Mouse (Mus musculus) heart, postnatal 25 days (tissue): ENCODE measurements around the gene Tecr. TPM values are rescaled to one million over a fixed set of nuclear protein-coding genes. Genes with fewer than 3 reads are reported as not detected.

Source experiments
- DNase-seq: peaks from one replicate; pipeline ENCODE4 v3.0.0; 2022; ENCODE audit warnings: low spot score
- intact Hi-C: fragments of 180-260 bp; cut with DNase I; formaldehyde crosslinking; loops from one replicate; pipeline ENCODE4 v1.15.1; 2025
- total RNA-seq, 2 experiments: library from RNA; stranded (reverse); gene quantifications; 2 replicates each; pipeline ENCODE4 v1.2.3; 2021

Gene Tecr
- total RNA-seq = 100 to 1,000 TPM; 381 to 389 TPM

DNA sequence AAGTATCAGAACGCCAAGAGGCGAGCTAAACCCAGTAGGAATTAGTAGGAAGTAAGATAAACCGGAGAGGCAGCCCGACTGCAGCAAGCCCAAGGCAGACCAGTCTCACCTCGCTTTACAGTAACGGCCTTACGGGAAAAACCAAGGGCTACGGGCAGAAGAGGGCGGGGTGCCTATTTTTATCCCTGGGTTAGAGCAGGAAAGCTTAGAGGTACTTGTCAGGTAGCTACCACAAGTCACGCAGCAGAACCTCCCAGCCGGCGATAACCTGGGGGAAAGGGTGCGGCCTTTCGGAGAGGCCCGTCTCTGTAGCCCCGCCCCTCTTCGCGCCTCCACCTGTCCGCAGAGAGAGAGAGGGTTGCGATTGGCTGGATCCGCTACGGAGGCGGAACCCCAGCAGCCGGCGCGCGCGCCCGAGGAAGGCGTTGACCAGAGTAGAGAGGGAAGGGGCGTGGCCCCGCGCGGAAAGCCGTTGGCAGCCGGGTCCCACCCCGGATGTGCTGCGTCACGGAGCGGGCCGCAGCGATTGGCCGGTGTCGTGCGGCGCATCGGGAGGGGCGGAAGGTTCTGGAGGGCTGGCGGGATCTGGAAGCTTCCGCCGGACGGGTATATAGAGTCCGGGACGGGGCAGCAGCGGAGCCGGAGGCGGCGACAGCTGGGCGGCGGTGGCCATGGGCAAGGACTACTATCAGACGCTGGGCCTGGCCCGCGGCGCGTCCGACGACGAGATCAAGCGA lies at the start of gene Tecr, which contains the start of gene Dnajb1:
Gene Tecr, minus strand, starts transcription at position 311 of the 737 bp plus-strand sequence.
Gene Dnajb1, plus strand, starts transcription at position 533 of the 737 bp plus-strand sequence.
- intact Hi-C loops = loop anchor here (2.0 to 5.0 kb wide), 3 partner anchors 15 to 1239 kb away; partner anchors contain the start of genes Calr and Ndufb7
- DNase-seq = peak; percentile 100

DNA sequence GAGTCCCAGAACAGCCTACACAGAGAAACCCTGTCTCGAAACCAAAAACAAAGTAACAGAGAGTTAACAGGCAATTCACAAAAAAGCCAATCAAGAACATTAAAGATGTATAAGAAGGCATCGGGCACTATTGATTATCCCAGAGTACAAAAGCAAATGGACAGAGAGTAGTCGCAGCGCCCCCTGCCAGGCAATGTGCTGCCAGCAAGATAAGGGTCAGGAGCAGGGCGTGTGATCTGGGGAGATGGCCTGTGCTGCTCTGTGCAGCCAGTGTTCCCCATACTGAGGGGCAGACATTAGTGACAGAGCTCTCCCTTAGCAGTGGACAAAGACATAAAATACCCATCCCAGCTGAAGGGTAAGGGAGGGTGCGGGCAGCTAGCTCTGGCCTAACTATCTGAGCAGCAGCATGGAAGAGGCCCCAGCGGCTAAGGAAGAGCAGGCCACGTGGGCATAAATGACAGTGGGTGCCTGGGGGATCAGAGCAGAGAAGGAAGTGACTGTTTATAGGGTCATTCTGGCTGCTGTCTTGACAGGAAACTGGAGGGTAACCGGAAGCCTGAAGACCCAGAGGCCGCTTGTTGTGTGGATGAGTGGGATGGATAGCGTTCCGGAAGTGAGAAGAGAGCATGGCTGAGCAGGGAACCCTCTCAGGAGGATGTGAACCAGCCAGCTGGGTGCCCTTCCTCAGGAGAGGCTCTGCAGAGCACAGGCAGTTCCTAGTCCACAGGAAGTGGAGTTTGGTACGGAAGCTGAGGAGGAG lies 48.9 kb upstream of the Tecr start:
- DNase-seq = no peak

DNA sequence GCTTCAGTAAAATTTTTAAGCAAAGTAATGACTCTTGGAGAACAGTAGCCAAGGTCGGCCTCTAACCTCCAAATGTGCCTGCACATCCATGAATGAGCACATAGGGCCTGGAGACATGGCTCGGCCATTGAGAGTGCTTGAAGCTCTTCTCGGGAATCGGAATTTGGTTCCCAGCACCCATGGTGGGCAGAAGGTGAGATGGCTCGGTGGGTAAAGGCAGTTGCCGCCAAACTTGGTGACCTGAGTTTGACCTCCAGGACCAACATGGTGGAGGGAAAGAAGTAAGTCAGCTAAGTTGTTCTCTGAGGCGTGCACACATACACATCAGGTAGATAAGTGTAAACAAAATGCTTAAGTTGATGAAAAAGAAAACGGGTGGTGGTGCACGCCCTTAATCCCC lies 48.3 kb upstream of the Tecr start:
- intact Hi-C loops = no loop called here
- DNase-seq = no peak

More for the DNA sequence above, 48.9 kb upstream of the Tecr start:
- intact Hi-C loops = no loop called here

DNA sequence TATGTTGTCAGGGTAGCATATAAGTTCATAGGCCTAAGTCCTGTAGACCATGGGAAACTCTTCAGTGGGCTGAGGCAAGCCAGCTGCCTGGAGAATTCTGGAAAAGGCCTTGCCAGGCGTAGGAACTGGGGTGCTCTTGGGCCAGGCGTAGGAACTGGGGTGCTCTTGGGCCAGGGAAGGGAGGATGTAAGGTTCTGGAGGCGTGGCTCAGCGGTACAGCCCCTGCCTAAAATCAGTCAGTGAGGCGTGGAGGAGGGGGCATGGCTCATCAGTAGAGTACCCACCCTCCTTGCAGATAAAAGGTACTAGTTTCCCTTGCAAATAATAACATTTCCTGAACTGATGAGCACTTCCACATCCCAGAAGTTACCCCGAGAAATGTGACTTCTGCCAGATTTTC lies 47.0 kb upstream of the Tecr start:
- intact Hi-C loops = no loop called here
- DNase-seq = no peak

DNA sequence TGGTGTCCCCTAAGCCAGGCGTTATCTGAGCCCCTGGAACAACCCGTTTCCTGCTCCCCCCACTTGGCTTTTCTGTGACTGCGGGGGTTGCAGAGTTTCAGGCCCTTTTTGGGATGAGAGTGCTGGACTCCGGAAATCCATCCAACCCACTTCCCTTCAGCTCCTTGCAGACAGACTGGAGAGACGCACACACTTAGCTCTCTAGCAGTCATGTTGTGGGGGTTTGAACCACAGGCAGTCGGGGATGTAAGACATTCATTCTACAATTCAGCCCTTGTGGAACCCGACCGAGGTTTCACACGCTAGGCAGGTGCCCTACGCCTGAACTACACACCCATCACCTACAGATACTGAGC lies 45.9 kb upstream of the Tecr start:
- intact Hi-C loops = no loop called here
- DNase-seq = no peak

DNA sequence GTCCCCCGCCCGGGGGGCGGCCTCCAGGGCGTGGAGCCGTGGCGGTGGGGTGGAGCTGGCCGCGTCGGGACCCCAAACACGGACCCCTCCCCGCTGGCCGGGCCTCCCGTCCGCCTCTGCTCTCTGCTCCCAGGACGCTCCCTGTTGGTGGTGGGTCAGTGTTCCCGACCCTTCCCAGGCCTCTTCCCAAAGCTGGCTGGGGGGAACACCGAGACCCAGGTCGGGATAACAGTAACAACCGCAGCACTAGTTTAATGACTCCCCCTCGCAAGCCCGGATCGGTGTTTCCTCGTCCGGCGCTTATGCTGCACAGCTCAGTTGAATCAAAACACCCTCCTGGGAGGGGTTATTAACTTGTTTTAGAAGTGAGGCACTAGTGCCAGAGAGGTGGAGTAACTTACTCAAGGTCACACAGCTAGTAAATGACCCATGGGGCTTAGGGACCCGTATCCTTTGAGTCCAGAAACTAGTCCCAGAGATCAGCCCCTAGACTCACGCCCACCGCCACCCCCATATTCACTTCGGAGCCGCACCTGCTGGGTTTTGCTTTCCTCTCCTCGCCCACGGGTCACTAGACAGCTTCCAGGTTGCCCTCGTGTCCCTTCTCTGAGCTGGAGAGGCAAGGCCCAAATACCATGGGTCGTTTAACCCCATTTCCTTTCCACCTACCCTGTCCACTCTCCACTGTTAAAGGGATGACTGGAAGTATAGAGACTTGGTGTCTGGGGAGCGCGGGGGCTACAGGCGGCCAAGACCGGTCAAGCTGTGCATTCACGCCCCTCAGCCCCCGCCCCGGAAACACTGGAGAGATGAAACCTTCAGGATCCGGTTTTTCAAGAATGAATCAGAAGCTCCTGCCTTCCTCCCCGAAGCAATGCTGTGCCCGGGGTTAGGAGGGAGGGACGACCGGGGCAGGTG lies 45.2 kb upstream of the Tecr start:
- no peak for DNase-seq
- intact Hi-C loops = no loop called here

DNA sequence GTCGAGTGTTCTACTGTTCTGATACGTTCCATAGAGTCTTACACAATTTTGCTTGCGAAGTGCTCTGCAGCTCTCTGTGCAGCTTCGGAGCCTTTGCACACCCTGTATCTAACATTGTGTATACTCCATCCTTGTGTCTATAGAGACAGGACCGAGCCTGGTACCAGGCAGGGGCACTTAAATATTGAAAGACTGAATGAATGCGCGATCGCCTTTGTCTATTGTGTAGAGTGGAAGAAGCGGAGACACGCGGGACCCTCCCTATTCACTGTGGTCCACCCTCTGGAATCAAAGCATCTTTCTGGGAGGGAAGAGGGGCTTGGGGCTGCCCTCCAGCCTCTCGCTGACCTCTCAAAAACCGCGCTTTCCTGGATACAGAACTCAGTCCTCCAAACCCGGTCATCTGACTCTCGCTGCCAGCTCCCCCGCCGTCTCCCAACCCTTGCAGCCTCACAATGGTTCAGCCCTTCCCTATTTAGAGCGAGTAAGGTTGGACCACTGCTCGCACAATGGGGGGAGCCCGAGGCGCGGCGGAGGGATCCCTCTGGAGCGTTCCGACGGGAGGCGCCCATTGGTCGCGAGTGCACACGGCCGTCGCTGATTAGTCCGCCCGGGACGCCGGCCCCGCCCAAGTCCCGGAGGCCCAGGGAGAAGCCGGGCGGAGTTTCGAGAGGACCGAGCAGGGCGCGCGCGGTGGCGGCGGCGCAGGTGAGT lies 44.4 kb upstream of the Tecr start, which contains the start of gene Gipc1:
Gene Gipc1, plus strand, starts transcription at position 648 of the 714 bp plus-strand sequence.
- DNase-seq = peak; percentile 95
- intact Hi-C loops = no loop called here

DNA sequence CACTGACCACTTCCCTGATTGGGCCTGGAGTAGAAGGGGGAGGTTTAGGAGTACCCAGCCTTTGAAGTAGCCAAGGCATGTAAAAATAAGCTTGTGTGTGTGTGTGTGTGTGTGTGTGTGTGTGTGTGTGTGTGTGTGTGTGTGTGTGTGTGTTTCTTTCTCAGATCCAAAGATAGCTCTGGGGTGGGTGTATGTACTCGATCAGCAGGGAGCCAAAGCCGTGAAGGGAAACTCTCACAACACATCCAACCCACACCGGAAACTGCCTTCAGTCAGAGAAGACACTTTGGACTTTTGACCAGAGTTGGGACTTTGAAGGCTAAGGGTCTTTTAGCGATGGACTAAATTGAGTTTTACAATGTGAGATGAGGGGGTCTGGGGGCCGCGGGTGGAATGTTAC lies 41.9 kb upstream of the Tecr start:
- DNase-seq = no peak
- intact Hi-C loops = no loop called here

DNA sequence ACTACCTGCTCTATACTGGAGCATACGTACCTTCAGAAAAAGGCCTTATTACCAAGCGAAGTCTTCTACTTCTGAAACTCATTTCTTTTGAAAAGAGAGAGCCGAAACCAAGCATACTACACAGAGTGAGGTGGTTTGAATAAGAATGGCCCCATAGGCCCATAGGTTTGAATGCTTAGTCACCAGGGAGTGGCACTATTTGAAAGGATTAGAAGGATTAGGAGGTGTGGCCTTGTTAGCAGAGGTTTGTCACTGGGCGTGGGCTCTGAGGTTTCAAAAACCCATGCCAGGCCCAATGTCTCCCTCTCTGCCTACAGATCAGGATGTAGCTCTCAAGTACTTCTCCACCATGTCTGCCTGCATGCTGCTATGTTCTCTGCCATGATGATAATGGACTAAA lies 40.3 kb upstream of the Tecr start:
- no peak for DNase-seq
- intact Hi-C loops = no loop called here

DNA sequence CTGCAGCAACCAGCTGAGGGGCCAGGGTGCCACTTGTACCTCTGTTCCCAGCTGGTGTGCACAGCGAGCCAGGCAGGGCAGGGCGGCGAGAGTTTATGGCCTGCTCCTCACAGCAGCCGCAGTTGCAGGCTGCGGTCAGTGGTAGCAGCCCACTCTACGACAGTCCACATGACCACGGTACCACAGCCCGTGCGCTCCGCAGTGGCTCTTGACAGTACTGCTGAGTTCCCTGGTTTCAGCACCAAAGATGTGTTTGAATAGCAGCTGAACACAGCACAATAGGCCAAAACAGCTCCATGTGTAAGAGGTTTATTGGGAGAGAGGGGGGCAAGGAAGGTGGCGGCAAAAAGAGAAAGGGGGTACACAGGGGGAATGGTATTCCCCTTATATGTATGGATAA lies 39.7 kb upstream of the Tecr start:
- no peak for DNase-seq
- intact Hi-C loops = no loop called here

DNA sequence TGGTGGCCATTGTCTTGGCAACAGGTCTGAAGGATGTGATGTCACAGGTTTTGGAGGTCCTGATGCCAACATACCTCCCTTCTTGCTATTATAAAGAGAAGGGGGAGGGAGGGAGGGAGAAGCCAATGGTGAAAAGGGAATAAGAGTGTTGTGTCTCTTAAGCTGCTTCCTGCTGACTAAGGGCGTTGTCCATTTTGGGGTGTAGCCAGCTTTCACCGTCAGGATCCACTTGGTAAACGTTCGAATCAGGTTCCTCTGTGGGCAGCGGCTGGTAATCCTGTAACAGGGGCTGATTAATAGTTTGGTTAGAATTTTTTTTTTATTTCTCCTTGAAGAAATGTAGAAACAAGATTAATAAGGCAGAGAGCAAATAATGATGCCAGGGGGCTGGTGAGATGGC lies 31.9 kb upstream of the Tecr start:
- no peak for DNase-seq
- intact Hi-C loops = no loop called here

DNA sequence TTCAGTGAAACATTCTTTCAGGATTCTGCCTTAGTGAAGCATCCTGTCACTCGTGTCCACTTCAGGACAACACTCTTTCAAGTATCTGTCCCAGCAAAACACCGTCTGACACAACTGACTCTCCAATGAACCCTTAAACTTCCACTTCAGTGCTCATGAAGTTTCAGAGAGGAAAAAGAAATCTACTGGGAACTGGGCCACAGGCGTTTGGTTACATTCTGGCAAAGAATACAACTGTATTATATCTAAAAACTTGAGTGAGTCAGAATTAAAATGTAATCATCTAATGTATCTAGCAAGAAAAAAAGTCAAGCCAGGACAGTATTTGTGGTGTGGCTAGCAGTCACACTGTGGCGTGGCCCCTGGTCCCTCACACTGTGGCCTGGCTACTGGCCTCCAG lies 31.1 kb upstream of the Tecr start:
- no peak for DNase-seq
- intact Hi-C loops = no loop called here

DNA sequence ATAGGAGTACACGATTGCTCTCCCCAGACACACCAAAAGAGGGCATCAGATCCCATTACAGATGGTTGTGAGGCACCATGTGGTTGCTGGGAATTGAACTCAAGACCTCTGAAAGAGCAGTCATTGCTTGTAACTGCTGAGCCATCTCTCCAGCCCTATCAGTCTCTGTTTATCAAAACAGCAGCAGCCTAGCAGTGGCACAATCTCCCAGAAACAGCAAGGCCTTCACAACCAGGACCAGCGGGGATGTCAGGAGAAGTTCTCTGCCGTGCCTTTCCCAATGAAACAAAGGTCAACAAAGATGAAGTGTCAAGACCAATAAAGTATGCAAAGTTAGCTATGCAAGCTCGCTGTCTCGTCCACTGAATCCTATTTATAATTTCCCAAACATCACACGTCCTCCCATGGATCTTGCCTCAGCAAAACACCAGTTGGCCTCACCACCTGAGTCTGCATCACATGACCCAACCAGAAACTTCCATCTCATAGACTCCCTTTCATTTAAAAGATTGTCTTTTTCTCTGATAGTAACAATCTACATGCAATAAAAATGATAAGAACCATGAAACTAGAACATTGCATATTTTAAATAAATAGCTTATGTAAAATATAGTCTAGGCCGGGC lies 24.4 kb upstream of the Tecr start:
- DNase-seq = no peak
- intact Hi-C loops = no loop called here

DNA sequence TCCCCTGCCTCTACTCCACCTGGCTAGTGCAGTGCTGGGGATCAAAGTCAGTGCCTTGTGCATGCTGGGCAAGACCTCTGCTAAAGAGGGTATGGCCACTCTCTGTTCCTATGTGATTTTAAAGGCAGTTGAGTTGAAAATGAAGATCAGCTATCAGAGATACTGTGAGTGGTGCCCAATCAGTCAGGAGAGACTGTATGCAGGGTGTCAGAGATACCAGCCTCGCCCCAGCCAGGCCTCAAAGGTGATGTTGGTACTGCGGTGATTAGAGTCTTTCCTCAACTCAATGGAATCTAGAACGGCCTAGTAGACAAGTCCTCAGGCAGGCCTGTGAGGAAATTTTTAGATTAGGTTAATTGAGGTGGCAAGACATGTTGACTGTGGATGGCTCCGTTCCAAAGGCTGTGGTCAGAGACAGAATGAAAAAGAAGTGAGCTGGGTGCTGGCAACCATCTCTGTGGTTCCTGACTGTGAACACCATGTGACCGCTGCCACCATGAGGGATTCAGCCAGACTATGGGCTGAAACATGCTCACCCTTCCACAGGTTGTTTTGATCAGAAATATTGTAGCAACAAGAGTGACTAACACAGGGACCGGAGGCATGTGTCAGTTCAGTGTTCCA lies 18.0 kb upstream of the Tecr start:
- DNase-seq = no peak
- intact Hi-C loops = no loop called here

DNA sequence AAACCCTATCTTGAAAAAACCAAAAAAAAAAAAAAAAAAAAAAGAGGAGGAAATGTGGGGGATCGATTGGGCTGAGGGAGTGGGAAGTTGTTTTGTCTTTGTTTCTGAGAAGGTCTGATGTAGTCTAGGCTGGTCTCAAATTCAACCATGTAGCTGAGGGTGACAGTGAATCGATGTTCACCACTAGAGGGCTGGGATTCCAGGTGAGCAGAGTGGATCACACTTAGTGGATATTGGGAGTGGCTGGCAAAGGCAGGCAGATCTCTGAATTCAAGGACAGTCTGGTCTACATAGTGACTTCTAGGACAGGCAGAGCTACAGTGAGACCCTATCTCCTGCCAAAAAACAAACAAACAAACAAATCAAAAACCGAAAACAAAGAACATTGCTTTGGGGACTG lies 17.0 kb upstream of the Tecr start:
- intact Hi-C loops = no loop called here
- no peak for DNase-seq

DNA sequence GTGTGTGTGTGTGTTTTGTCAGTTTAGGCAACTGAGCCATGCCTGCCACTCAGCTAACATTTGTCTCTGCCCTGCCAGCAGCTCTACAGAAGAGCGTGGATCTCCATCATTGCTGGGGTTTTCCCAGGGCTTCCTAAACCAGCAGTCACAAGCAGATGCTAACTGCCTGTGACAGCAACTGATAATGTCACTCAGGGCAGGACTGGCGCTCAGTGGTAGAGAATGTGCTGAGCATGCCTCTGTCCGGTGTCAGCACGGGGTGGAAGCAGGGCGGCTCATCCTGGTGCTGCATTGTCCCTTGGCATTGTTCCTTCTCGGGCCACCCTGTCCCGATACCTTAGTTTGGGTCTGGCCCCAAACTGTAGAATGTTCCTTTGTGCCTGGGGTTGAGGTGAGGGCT lies 15.8 kb upstream of the Tecr start:
- intact Hi-C loops = loop anchor here (2.0 kb wide), 2 partner anchors 15 to 57 kb away; partner anchors contain the start of genes Dnajb1 and Ndufb7
- no peak for DNase-seq

DNA sequence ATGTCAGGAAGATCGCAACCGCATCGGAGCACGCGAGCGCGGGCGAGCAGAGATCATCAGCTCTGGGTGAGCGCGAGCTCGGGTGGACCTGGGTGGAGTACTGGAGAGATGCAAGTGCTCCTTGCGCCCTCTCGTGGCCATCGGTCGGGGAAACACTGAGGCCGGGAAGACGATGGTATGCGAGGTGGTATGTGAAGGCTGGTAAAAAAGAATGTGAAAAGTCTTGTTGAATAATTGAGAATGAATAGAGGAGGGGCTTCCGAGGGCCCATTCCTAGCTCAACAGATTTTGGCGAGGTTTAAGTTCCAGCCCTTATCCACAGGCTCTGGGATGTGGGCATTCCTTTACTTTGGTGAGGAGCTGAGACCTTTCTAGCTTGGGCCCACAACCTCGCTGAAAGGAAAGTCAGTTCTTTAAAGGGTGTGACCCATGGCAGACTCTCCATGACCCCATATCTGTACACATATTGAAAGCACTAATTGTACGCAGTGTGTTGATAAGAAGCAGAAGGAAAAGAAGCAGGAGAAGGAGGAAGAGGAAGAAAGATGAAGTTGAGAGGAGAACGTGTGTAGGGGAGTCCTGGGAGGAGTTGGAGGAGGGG lies 14.7 kb upstream of the Tecr start:
- DNase-seq = peak; percentile 58
- intact Hi-C loops = loop anchor here (2.0 kb wide), 2 partner anchors 14 to 56 kb away; partner anchors contain the start of genes Dnajb1 and Ndufb7

DNA sequence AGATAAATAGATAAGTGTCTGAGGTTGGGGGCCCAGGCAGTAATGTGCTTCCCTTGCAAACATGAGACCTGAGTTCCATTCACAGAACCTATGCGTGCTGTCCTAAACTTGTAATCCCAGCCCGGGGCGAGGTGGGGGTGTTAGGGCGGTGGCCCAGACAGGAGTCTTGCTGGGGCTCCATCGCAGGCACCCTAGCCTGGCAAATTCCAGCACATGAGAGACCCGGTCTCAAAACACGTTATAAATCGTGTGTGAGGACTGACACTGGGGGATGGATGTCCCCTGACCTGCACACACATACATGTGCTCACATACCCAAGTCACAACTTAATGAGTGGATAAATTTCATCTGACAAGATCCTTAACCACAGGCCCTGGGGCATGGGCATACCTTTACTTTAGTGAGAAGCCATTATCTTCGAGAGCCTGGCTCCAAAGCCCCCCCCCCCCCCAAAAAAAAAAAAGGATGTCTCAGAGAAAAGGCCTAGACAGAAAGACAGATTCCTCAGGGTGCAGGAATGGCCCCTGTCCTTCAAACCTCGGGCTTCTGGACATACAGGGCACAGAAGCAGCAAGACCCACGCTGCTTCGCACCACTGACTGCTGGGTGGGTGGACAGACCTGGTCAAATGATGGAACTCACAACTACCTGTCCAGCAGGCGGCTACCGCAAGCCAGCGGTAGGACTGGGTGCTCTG lies 14.1 kb upstream of the Tecr start:
- intact Hi-C loops = loop anchor here (2.0 kb wide), 2 partner anchors 13 to 55 kb away; partner anchors contain the start of genes Dnajb1 and Ndufb7
- no peak for DNase-seq
